Mouse (Mus musculus) CH12.LX (cell line): ENCODE results near the gene Mmp7. TPM values are rescaled to one million over a fixed set of nuclear protein-coding genes. Genes with fewer than 3 reads are reported as not detected.

Experiments used
- DNase-seq: peaks from one replicate; pipeline ENCODE4 v3.0.0-alpha.2; 2013; ENCODE audit errors: extremely low read depth
- H3K27ac ChIP-seq: 2 replicates; pipeline ENCODE4 v1.5.1; 2012; ENCODE audit warnings: low read depth, mild to moderate bottlenecking, control low read depth, moderate library complexity; ENCODE audit not compliant: insufficient read depth
- H3K27me3 ChIP-seq: replicated peaks from 2 replicates; pipeline ENCODE3; 2012; ENCODE audit warnings: inconsistent platforms
- H3K36me3 ChIP-seq, 2 experiments: replicated peaks in 1 of 2; 2 replicates each; pipeline versions ENCODE3 to v1.6.1; 2012; ENCODE audit warnings: inconsistent platforms in 1 of 2, low read length in 1 of 2, mild to moderate bottlenecking in 1 of 2, mixed read lengths in 1 of 2, moderate library complexity in 1 of 2; ENCODE audit not compliant: control insufficient read depth in 1 of 2, insufficient read depth in 1 of 2
- H3K4me1 ChIP-seq, 2 experiments: 2 replicates each; pipeline ENCODE4 v1.6.1; 2012; ENCODE audit warnings: inconsistent platforms in 1 of 2, moderate library complexity in 1 of 2; ENCODE audit not compliant: insufficient read depth in 2 of 2, control insufficient read depth in 1 of 2
- H3K4me2 ChIP-seq: 2 replicates; pipeline ENCODE4 v1.6.1; 2012; ENCODE audit warnings: low read depth, mild to moderate bottlenecking, control low read depth; ENCODE audit not compliant: poor library complexity, insufficient read depth, severe bottlenecking
- H3K4me3 ChIP-seq, 3 experiments: fragments of 150-350 bp in 1 of 3; sonication (generic) in 1 of 3; replicated peaks in 1 of 3; 2 replicates each; pipeline versions ENCODE3 to v1.5.1; 2011 to 2012; ENCODE audit warnings: low read depth in 2 of 3, low read length in 2 of 3, mild to moderate bottlenecking in 2 of 3, moderate library complexity in 2 of 3, control low read depth in 1 of 3, improper control_type of control experiment in 1 of 3, inconsistent platforms in 1 of 3, mixed read lengths in 1 of 3; ENCODE audit not compliant: poor library complexity in 1 of 3
- H3K79me2 ChIP-seq: replicated peaks from 2 replicates; pipeline ENCODE4 v1.6.1; 2012; ENCODE audit warnings: mild to moderate bottlenecking, moderate library complexity; ENCODE audit not compliant: control insufficient read depth, poor library complexity, insufficient read depth, severe bottlenecking; ENCODE audit errors: extremely low read depth
- H3K9ac ChIP-seq: 2 replicates; pipeline ENCODE4 v1.6.1; 2012; ENCODE audit warnings: low read depth, mild to moderate bottlenecking, control low read depth, moderate library complexity; ENCODE audit not compliant: insufficient read depth
- H3K9me3 ChIP-seq: replicated peaks from 2 replicates; pipeline ENCODE3; 2012; ENCODE audit warnings: low read length, inconsistent platforms, mixed read lengths
- BHLHE40 ChIP-seq: IDR thresholded peaks from 2 replicates; pipeline ENCODE4 v1.6.1; 2011; ENCODE audit warnings: mild to moderate bottlenecking, low read depth, low read length, improper control_type of control experiment
- CHD1 ChIP-seq: IDR thresholded peaks from 2 replicates; pipeline ENCODE4 v1.6.1; 2012; ENCODE audit warnings: low read depth, low read length, improper control_type of control experiment, inconsistent platforms
- CTCF ChIP-seq, 2 experiments: IDR thresholded peaks in 1 of 2; conservative IDR thresholded peaks in 1 of 2; 2 replicates each; pipeline ENCODE4 v1.5.1; 2011 to 2012; ENCODE audit warnings: low read depth in 2 of 2, low read length in 2 of 2, improper control_type of control experiment in 1 of 2, inconsistent platforms in 1 of 2, mild to moderate bottlenecking in 1 of 2, moderate library complexity in 1 of 2
- ELF1 ChIP-seq: IDR thresholded peaks from 2 replicates; pipeline ENCODE4 v1.6.1; 2014; ENCODE audit warnings: low read depth, mild to moderate bottlenecking, inconsistent platforms, low read length, improper control_type of control experiment
- ETS1 ChIP-seq: conservative IDR thresholded peaks from 2 replicates; pipeline ENCODE4 v1.6.1; 2012; ENCODE audit warnings: low read depth, mild to moderate bottlenecking, inconsistent platforms, low read length, improper control_type of control experiment, moderate library complexity
- GABPA ChIP-seq: IDR thresholded peaks from 2 replicates; pipeline ENCODE4 v1.6.1; 2012; ENCODE audit warnings: low read depth, low read length, improper control_type of control experiment, inconsistent platforms; ENCODE audit not compliant: insufficient replicate concordance
- JUN ChIP-seq: IDR thresholded peaks from 2 replicates; pipeline ENCODE4 v1.6.1; 2011; ENCODE audit warnings: low read depth, mild to moderate bottlenecking, low read length, improper control_type of control experiment, moderate library complexity; ENCODE audit not compliant: insufficient read depth
- KAT2A ChIP-seq: IDR thresholded peaks from 2 replicates; pipeline ENCODE4 v1.6.1; 2012; ENCODE audit warnings: low read length, improper control_type of control experiment, inconsistent platforms; ENCODE audit not compliant: insufficient replicate concordance
- MAX ChIP-seq: IDR thresholded peaks from 2 replicates; pipeline ENCODE4 v1.6.1; 2011; ENCODE audit warnings: low read length, improper control_type of control experiment
- MAZ ChIP-seq: IDR thresholded peaks from 2 replicates; pipeline ENCODE4 v1.6.1; 2012; ENCODE audit warnings: low read depth, mild to moderate bottlenecking, inconsistent platforms, low read length, improper control_type of control experiment, moderate library complexity
- MXI1 ChIP-seq: IDR thresholded peaks from 2 replicates; pipeline ENCODE4 v1.6.1; 2011; ENCODE audit warnings: mild to moderate bottlenecking, low read depth, low read length, improper control_type of control experiment
- MYC ChIP-seq: IDR thresholded peaks from 2 replicates; pipeline ENCODE4 v1.6.1; 2011; ENCODE audit warnings: low read depth, mild to moderate bottlenecking, improper control_type of control experiment, low read length
- NELFE ChIP-seq: IDR thresholded peaks from 2 replicates; pipeline ENCODE4 v1.6.1; 2011; ENCODE audit warnings: low read depth, low read length, improper control_type of control experiment
- NRF1 ChIP-seq: IDR thresholded peaks from 2 replicates; pipeline ENCODE4 v1.6.1; 2014; ENCODE audit warnings: low read depth, mild to moderate bottlenecking, inconsistent platforms, low read length, improper control_type of control experiment, moderate library complexity
- PAX5 ChIP-seq: IDR thresholded peaks from 2 replicates; pipeline ENCODE4 v1.6.1; 2012; ENCODE audit warnings: low read length, inconsistent platforms, mixed read lengths
- POLR2AphosphoS2 ChIP-seq: IDR thresholded peaks from 2 replicates; pipeline ENCODE4 v1.6.1; 2011; ENCODE audit warnings: low read depth, low read length, improper control_type of control experiment
- RAD21 ChIP-seq: IDR thresholded peaks from 2 replicates; pipeline ENCODE4 v1.6.1; 2011; ENCODE audit warnings: low read depth, mild to moderate bottlenecking, low read length, improper control_type of control experiment, moderate library complexity
- RCOR1 ChIP-seq: conservative IDR thresholded peaks from 2 replicates; pipeline ENCODE4 v1.6.1; 2012; ENCODE audit warnings: low read depth, mild to moderate bottlenecking, inconsistent platforms, low read length, improper control_type of control experiment
- SIN3A ChIP-seq: IDR thresholded peaks from 2 replicates; pipeline ENCODE4 v1.6.1; 2012; ENCODE audit warnings: low read length, improper control_type of control experiment, inconsistent platforms
- TBP ChIP-seq: conservative IDR thresholded peaks from 2 replicates; pipeline ENCODE4 v1.6.1; 2011; ENCODE audit warnings: low read depth, low read length, improper control_type of control experiment
- TCF12 ChIP-seq: IDR thresholded peaks from 2 replicates; pipeline ENCODE4 v1.6.1; 2014; ENCODE audit warnings: low read depth, mild to moderate bottlenecking, inconsistent platforms, low read length, improper control_type of control experiment
- UBTF ChIP-seq: IDR thresholded peaks from 2 replicates; pipeline ENCODE4 v1.6.1; 2012; ENCODE audit warnings: low read depth, mild to moderate bottlenecking, inconsistent platforms, low read length, improper control_type of control experiment, moderate library complexity
- USF1 ChIP-seq: IDR thresholded peaks from 2 replicates; pipeline ENCODE4 v1.6.1; 2014; ENCODE audit warnings: low read depth, mild to moderate bottlenecking, inconsistent platforms, low read length, improper control_type of control experiment
- ZC3H11A ChIP-seq: IDR thresholded peaks from 2 replicates; pipeline ENCODE4 v1.6.1; 2012; ENCODE audit warnings: low read depth, mild to moderate bottlenecking, inconsistent platforms, low read length, improper control_type of control experiment
- ZKSCAN1 ChIP-seq: IDR thresholded peaks from 2 replicates; pipeline ENCODE4 v1.6.1; 2012; ENCODE audit warnings: low read depth, inconsistent platforms, low read length, improper control_type of control experiment, borderline replicate concordance
- ZNF384 ChIP-seq: IDR thresholded peaks from 2 replicates; pipeline ENCODE4 v1.6.1; 2012; ENCODE audit warnings: low read depth, low read length, improper control_type of control experiment, inconsistent platforms
- dilution Hi-C: fragments of 300-500 bp; cut with MboI; formaldehyde crosslinking; loops from 2 replicates; pipeline ENCODE4 v1.14.3; 2020; ENCODE audit warnings: low sequenced_read_pairs; ENCODE audit not compliant: extremely low pct_unique_long_range_greater_than_20kb, extremely low pct_ligation_motif_present
- in situ Hi-C: fragments of 300-500 bp; cut with MboI; formaldehyde crosslinking; loops from 3 replicates; pipeline ENCODE4 v1.14.3; 2019; ENCODE audit warnings: low sequenced_read_pairs, low pct_ligation_motif_present, low pct_unique_long_range_greater_than_20kb, mixed read lengths
- polyA plus RNA-seq: library from polyadenylated mRNA; unstranded; fragments of >175 nt; gene quantifications from 2 replicates; pipeline ENCODE4 v1.2.1, GENCODE M21; 2012; ENCODE audit warnings: low read depth; ENCODE audit not compliant: insufficient read length
- total RNA-seq, 2 experiments: library from RNA; depleted of rRNA; stranded (reverse); fragments of 300-350 nt in 1 of 2; fragments of >200 nt in 1 of 2; gene quantifications; 2 replicates each; pipeline ENCODE4 v1.2.3; 2012 to 2014

Mmp7 gene
- total and polyA plus RNA-seq, 3 experiments = not detected

DNA sequence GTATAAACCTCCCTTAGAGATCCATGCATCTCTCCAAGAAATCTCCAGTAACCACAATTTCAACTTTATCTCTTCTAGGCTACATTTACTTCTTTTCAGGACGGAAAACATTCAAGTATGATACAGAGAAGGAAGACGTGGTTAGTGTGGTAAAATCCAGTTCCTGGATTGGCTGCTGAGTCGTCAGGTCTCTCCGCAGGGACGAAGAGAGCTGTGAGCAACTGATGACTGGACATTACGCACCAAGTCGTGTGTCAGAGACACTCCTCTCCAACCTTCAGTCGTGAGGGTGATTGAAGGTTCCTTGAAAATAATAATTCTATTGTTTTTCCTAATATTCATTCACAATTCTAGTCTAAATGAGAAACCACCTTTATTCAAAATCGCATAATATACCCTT, 18.9 kb upstream of the Mmp7 start:
- DNase-seq = no peak
- TF ChIP-seq GABPA (no peak), NELFE (no peak), TBP (no peak), CHD1 (no peak), MAX (no peak), JUN (no peak), ZNF384 (no peak), ETS1 (no peak)
- H3K4me2 ChIP-seq = no peak overlapping the region
- H3K4me1 ChIP-seq = peaks cover 0 to 13% of the 10 kb centered on the region in 2 experiments; a peak in 3 of 4 replicates
- H3K79me2 ChIP-seq = no peaks in the 10 kb centered on the region
- H3K36me3 ChIP-seq = no peaks in the 10 kb centered on the region
- H3K27ac ChIP-seq = no peak overlapping the region
- in situ Hi-C loops (no loop called here), dilution Hi-C loops (no loop called here)
- no peak overlapping the region for H3K4me3 ChIP-seq
- no peaks in the 10 kb centered on the region for H3K27me3 ChIP-seq
- no peak overlapping the region for H3K9ac ChIP-seq
- H3K9me3 ChIP-seq = no peaks in the 10 kb centered on the region

DNA sequence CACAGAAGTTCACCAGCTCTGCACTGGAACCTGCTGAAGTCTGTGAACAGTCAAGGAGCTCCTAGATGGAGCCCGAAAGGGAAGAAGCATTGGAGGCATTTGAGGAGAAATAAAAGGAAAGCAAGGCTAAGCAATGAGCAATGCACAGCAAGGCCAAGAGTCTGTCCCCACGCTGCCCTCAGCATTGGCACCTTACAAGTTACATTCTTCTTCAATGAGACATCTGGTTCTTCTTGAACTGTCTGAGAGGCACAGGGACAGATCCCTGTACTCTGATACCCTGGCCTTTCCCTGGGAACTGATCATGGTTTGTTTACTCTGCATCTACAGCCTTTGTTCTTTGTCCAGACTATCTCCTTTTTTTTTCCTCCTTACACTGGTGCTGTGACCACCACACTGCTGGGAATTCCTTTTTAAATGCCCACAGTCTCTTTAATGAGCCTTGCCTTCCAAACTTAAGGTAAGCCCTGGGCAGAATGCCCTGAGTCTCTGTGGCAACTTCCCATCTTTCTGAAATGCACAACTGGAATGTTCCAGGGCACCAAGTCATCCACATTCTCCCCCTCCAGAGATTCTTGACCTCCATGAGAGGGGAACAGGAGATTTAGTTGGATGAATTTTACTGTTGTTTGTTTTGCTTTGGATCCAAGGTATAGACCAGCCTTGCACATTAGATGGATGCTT, 13.6 kb upstream of the Mmp7 start:
- H3K79me2 ChIP-seq = no peaks in the 10 kb centered on the region
- H3K9me3 ChIP-seq = peaks cover 8% of the 10 kb centered on the region
- no peak overlapping the region for H3K4me3 ChIP-seq
- in situ Hi-C loops (no loop called here), dilution Hi-C loops (no loop called here)
- no peak overlapping the region for H3K27ac ChIP-seq
- no peaks in the 10 kb centered on the region for H3K4me1 ChIP-seq
- no peak overlapping the region for H3K9ac ChIP-seq
- no peaks in the 10 kb centered on the region for H3K27me3 ChIP-seq
- no peak for TF ChIP-seq NRF1
- TF ChIP-seq ELF1 = no peak
- no peak for TF ChIP-seq UBTF
- no peak for TF ChIP-seq BHLHE40
- TF ChIP-seq CHD1 = no peak
- no peak for TF ChIP-seq RAD21
- TF ChIP-seq MYC = no peak
- no peak for TF ChIP-seq ZC3H11A
- no peak for TF ChIP-seq PAX5
- no peak for TF ChIP-seq CTCF (conservative IDR thresholded peaks at IDR 0.05 in 1 of 2, IDR thresholded peaks at IDR 0.05 in 1 of 2; ENCODE audit: low read depth in 2 of 2, low read length in 2 of 2)
- TF ChIP-seq USF1 = no peak
- TF ChIP-seq KAT2A = no peak
- TF ChIP-seq SIN3A = no peak
- TF ChIP-seq TCF12 = no peak
- TF ChIP-seq MXI1 = no peak
- TF ChIP-seq RCOR1 = no peak
- TF ChIP-seq POLR2AphosphoS2 = no peak
- no peak for TF ChIP-seq MAZ
- TF ChIP-seq ZKSCAN1 = no peak
- H3K4me2 ChIP-seq = no peak overlapping the region
- DNase-seq = no peak
- H3K36me3 ChIP-seq = no peaks in the 10 kb centered on the region
